ENCODE assay signal across 10 mouse cellular contexts in the genomic region with DNA sequence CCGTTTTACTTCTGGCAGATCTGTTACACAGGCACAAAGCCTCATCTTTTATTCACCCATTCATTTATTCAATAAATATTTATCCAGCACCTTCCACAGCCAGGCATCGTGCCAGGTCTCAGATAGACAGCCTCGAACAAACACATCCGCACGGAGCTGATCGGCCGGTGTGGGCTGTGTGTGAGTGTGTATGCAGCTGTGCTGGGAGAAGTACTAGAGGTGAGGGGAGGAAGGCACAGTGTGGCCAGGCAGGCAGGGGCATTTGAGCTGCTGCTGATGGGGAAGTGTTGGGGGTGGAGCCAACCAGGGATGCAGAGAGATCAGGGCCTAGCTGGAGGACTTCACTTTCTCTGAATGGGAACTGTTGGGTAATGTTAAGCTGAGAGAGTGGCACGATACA. TPM values are rescaled to one million over a fixed set of nuclear protein-coding genes. Genes with fewer than 3 reads are reported as not detected.
DNase-seq lines count a peak whose midpoint lies in the region; ATAC-seq lines count a peak whose summit lies in the region.
"Had no signal": no experiment of that assay in that cellular context is flagged by ENCODE, and none has a peak within 500 bp of the region (broad histone marks: within the 10 kb centered on the region; RNA-seq: fewer than 3 reads in every experiment).

No protein-coding gene starts in this region.

- no peak overlapping the region for H3K27ac ChIP-seq in kidney, embryonic 15.5 days
- no peak overlapping the region for H3K27ac ChIP-seq in hindbrain, embryonic 14.5 days
- H3K27ac ChIP-seq in midbrain, embryonic 10.5 days (replicated peaks) = peak overlapping the region; percentile 83
- H3K27ac ChIP-seq: limb, embryonic 15.5 days had no signal

- WGBS in kidney, embryonic 15.5 days = 35% methylated on average over 8 of the region's 8 CpGs
- 14% methylated on average over 8 of the region's 8 CpGs for WGBS in hindbrain, embryonic 14.5 days
- 49% methylated on average over 8 of the region's 8 CpGs for WGBS in midbrain, embryonic 10.5 days

- no peak for ATAC-seq in kidney, embryonic 15.5 days (replicated peaks; ENCODE audit: low FRiP score)
- ATAC-seq in common myeloid progenitor, adult 5-6 weeks (replicated peaks; ENCODE audit: low read depth, poor library complexity, severe bottlenecking) = peak; percentile 56; the same call in 1 of the 2 replicates
- peak; percentile 70 for ATAC-seq in hindbrain, embryonic 14.5 days (ENCODE audit: low FRiP score)
- ATAC-seq in CD4-positive, CD25-positive, alpha-beta regulatory T cell, adult 4 months = no peak

- no peaks in the 10 kb centered on the region for H3K27me3 ChIP-seq in kidney, embryonic 15.5 days
- no peaks in the 10 kb centered on the region for H3K27me3 ChIP-seq in hindbrain, embryonic 14.5 days (ENCODE audit: control insufficient read depth, insufficient read depth, low read length)
- no peaks in the 10 kb centered on the region for H3K27me3 ChIP-seq in midbrain, embryonic 10.5 days (ENCODE audit: low read depth, poor library complexity, severe bottlenecking)
- H3K27me3 ChIP-seq: limb, embryonic 15.5 days had no signal

- H3K36me3 ChIP-seq in kidney, embryonic 15.5 days = peaks cover 3% of the 10 kb centered on the region; the same call in 1 of the 2 replicates
- H3K36me3 ChIP-seq in hindbrain, embryonic 14.5 days (replicated peaks; ENCODE audit: control insufficient read depth, insufficient read depth) = no peaks in the 10 kb centered on the region
- H3K36me3 ChIP-seq in midbrain, embryonic 10.5 days = peaks cover 11% of the 10 kb centered on the region; the same call in 1 of the 2 replicates
- H3K36me3 ChIP-seq: limb, embryonic 15.5 days had no signal

- H3K9ac ChIP-seq in kidney, embryonic 15.5 days = no peak overlapping the region
- H3K9ac ChIP-seq in hindbrain, embryonic 14.5 days = no peak overlapping the region
- H3K9ac ChIP-seq: limb, embryonic 15.5 days had no signal

- peak; percentile 19 for DNase-seq in kidney, adult 9 months
- peak; percentile 38 for DNase-seq in hindbrain, embryonic 14.5 days (ENCODE audit: low spot score)
- DNase-seq in midbrain, embryonic 10.5 days (ENCODE audit: low spot score) = peak; percentile 43
- DNase-seq in thymus, postnatal 0 days (ENCODE audit: low spot score) = no peak
- DNase-seq in adrenal gland, adult 18-20 months (ENCODE audit: low spot score in 2 of 2) = no peak

- no peak overlapping the region for H3K4me2 ChIP-seq in kidney, embryonic 15.5 days
- no peak overlapping the region for H3K4me2 ChIP-seq in hindbrain, embryonic 14.5 days (replicated peaks)
- H3K4me2 ChIP-seq: limb, embryonic 15.5 days had no signal

- peaks cover 18% of the 10 kb centered on the region for H3K4me1 ChIP-seq in kidney, embryonic 15.5 days
- H3K4me1 ChIP-seq in hindbrain, embryonic 14.5 days (replicated peaks; ENCODE audit: control insufficient read depth, insufficient read depth, low read length) = peaks cover 14% of the 10 kb centered on the region
- H3K4me1 ChIP-seq in midbrain, embryonic 10.5 days = peaks cover 39% of the 10 kb centered on the region

- no peaks in the 10 kb centered on the region for H3K9me3 ChIP-seq in kidney, embryonic 15.5 days (replicated peaks)
- no peaks in the 10 kb centered on the region for H3K9me3 ChIP-seq in hindbrain, embryonic 14.5 days (ENCODE audit: control insufficient read depth, low read length)
- H3K9me3 ChIP-seq in midbrain, embryonic 10.5 days (replicated peaks) = no peaks in the 10 kb centered on the region
- H3K9me3 ChIP-seq: limb, embryonic 15.5 days had no signal

- no peak overlapping the region for H3K4me3 ChIP-seq in kidney, embryonic 15.5 days (replicated peaks)
- H3K4me3 ChIP-seq in hindbrain, embryonic 14.5 days (replicated peaks; ENCODE audit: low read length) = no peak overlapping the region
- no peak overlapping the region for H3K4me3 ChIP-seq in midbrain, embryonic 10.5 days
- H3K4me3 ChIP-seq: erythroblast, embryonic 14.5 days; limb, embryonic 15.5 days had no signal

RNA-seq across cellular contexts. Expression of a gene that starts 51.4 kb away (rescaled TPM):
- polyA plus RNA-seq in kidney, embryonic 15.5 days (2015; fragmentation: Nextera tagmentation; extraction: Ambion mirVana) = 7.1 and 8.2 TPM in 2 replicates
- total RNA-seq in common myeloid progenitor, adult 5-6 weeks (2017) = 8.6 and 15.1 TPM in 2 replicates
- 8.9 and 10.0 TPM in 2 replicates for polyA plus RNA-seq in hindbrain, embryonic 14.5 days (2014; fragmentation: Nextera tagmentation; extraction: Ambion mirVana)
- polyA plus RNA-seq in midbrain, embryonic 10.5 days (2016; fragmentation: Nextera tagmentation; extraction: Ambion mirVana) = 11.9 and 12.6 TPM in 2 replicates
- 1.0 and 2.2 TPM in 2 replicates for polyA plus RNA-seq in thymus, postnatal 0 days (2015; fragmentation: Nextera tagmentation; extraction: Ambion mirVana)
- polyA plus RNA-seq in CD4-positive, CD25-positive, alpha-beta regulatory T cell, adult 4 months (2017; shearing (Covaris generic)) = 1 to 10 TPM in 1 of 2 experiments, under 1 TPM in 1; 0.37 to 1.4 TPM
- 10 to 100 TPM; 21.3 to 42.4 TPM for total RNA-seq in adrenal gland, adult 18-20 months (2021)
- polyA plus RNA-seq: erythroblast, embryonic 14.5 days had no signal

Comparison
In these comparisons a context has a peak if more than half of its experiments do, and no peak if none do; other contexts are left out.
1. DNase-seq: peak in kidney, adult 9 months (single experiment), hindbrain, embryonic 14.5 days (single experiment) and midbrain, embryonic 10.5 days (single experiment); none in thymus, postnatal 0 days (single experiment) and adrenal gland, adult 18-20 months (0 of 2).
2. ATAC-seq: peak in common myeloid progenitor, adult 5-6 weeks (single experiment) and hindbrain, embryonic 14.5 days (single experiment); none in kidney, embryonic 15.5 days (single experiment) and CD4-positive, CD25-positive, alpha-beta regulatory T cell, adult 4 months (single experiment).